Mouse (Mus musculus): ENCODE measurements around the gene Cryba4. TPM values are rescaled to one million over a fixed set of nuclear protein-coding genes. Genes with fewer than 3 reads are reported as not detected.
A peak's percentile ranks its signal among the peaks of the same experiment; 100 is the strongest.

The Cryba4 gene
- total RNA-seq, 2 experiments from 2014 or later = 0.78 to 1.0 TPM

DNA sequence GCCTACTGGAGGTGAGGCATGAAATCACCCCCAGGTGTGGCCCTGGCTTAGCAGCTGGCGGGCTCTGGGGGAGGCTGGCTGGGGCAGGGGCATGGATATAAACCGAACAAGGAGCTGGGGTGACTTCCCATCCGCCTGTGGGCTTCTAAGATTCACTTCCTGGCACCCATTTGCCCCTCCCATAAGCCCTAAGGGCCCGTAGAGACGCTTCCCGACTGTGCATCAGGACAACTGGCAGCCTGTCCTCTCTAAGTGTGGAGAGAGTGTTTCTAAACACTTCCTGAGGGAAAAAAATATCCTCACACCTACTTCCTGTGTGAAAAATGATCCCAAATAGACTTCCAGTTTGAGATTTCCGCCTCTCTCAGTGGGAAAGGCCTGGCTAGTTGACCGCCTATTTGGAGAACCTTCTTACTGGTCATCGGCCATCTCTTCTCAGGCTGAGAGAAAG lies 36.5 kb downstream of the Cryba4 start:
- intact Hi-C loops (cut with DNase I) = no loop called here
- DNase-seq (ENCODE audit: low spot score in 2 of 2) = peak; percentile 54 to 75

DNA sequence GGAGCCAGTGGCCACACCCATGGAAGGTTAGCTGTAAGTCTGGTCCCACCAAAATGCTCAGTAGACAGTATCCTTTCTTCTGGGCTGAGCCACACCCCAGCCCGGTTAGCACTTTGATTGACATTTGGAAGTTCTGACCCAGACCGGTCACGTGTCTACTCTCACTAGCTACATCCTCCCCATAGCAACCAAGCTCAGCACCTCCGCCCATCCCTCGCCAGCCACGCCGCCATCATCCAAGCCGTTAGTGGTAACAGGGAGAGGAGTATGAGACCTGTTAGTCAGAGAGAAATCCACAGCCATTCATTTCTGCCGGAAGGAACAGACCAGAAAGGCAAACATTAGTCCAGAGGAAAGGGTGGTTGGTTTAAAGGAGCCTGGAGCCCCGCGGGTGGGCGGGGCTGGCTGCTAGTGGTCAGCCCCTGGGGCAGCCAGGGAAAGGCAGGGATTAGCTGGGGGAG lies 37.0 kb downstream of the Cryba4 start:
- intact Hi-C loops (cut with DNase I) = no loop called here
- peak; percentile 67 to 83 for DNase-seq (ENCODE audit: low spot score in 2 of 2)

- DNase-seq (ENCODE audit: low spot score in 2 of 2) = peak; percentile 76 to 84
- intact Hi-C loops (cut with DNase I) = no loop called here
These were observed 37.9 kb downstream of the Cryba4 start for GRCm38 (mm10) chr5:112214419-112214818.

GRCm38 (mm10) chr5:112213331-112214240 lies 38.7 kb downstream of the Cryba4 start:
- peak; percentile 38 to 66 for DNase-seq (ENCODE audit: low spot score in 2 of 2)
- intact Hi-C loops (cut with DNase I) = no loop called here

DNA sequence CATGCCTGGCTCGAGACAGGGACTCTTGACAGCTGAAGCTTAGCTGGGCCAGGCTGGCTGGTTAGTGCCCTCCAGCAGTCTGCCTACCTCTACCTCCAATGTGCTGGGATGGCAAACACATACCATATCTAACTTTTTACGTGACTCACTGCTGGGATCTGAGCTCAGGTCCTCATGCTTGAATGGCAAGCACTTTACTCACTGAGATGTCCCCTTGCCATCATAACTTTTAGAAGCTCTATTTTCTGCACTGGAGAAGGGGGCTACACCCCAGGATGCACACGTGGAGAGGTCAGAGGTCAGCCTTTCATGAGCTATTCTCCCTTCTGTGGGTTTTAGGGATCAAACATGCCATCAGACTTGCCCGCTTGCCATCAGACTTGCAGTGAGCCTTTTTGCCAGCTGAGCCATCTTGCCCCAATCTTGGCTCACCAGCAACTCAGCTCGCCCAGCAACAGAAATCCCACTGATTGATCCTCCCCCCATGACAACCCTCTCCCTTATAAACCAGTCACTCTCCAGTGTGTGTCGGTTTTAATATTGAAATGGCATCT lies 39.5 kb downstream of the Cryba4 start:
- intact Hi-C loops (cut with DNase I) = no loop called here
- no peak for DNase-seq (ENCODE audit: low spot score in 2 of 2)

DNA sequence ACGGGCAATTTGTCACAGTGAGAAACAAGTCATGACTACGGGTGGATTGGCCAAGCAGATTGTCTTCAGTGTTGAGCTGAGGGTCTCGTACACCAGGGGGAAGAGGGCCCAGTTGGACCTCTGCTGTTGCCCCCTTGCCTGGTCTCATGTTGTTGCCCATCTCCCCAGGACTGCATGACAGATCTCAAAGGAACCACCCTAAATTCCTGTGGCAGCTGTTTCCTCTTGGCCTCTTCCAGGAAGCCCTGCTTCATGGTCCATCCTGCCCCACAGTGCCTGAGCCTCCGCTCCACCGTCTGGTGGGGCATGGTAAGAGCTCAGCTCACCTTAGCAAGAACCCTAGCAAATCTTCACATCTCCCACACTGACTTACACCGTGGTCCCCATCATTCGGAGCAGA lies 40.4 kb downstream of the Cryba4 start:
- DNase-seq (ENCODE audit: low spot score in 2 of 2) = no peak
- intact Hi-C loops (cut with DNase I) = loop anchor here (2.0 kb wide), 1 partner anchor 801 kb away; no protein-coding TSS in a partner anchor

DNA sequence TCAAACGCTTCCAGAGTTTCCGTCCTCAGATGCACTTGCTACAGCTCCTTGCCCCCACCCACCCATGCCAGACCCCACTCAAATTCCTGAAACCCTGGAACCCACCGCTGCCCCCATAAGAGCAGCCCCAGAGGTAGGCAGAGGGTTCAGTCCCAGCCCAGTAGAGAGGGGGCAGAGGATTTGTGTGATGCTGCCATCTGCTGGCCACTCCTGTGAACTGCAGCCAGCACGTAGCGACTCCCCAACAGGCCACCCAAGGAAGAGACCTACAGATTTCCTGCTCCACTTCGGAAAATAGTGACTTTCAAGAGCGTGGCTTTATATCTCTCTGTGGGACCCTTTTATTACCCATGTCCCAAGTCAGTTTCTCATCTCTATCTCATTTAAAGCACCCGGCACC lies 42.2 kb downstream of the Cryba4 start:
- DNase-seq (ENCODE audit: low spot score in 2 of 2) = peak; percentile 57 to 72
- intact Hi-C loops (cut with DNase I) = loop anchor here (2.0 kb wide), 1 partner anchor 799 kb away; no protein-coding TSS in a partner anchor

- DNase-seq (ENCODE audit: low spot score in 2 of 2) = no peak
- intact Hi-C loops (cut with DNase I) = no loop called here
These were observed 44.0 kb downstream of the Cryba4 start for GRCm38 (mm10) chr5:112208321-112208720.

DNA sequence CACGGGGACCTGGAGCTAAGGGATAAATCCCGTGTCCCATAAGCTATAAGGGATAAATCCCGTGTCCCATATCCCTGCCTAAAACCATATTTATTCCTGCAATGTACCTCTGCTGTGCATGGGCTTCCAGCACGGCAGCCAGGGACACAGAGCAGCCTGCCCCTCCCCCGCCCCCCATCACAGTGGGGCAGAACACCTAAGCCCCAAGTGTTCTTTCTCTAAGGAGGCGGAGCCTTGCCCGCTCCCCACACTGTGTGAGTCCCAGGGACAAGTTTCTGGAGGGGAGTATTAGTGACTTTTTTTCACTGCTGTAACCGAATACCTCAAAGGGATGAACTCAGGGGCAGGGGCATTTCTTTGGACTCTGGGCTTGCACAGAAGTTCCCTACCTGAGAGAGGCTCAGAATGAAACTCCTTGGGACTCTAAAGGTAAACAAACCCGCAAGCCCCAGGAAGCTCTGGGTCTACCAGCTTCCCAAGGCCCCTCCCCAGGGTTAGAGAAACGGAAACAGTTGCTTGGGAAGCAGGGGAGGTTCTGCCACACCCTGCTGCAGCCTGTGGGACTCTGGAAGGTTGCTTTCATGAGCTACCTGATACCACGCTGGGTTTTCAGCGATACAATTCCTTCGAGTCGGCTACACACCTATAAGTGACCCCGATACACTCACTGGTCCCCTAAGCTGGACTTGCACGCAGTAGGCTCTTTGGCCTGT lies 45.6 kb downstream of the Cryba4 start:
- DNase-seq (ENCODE audit: low spot score in 2 of 2) = no peak
- intact Hi-C loops (cut with DNase I) = no loop called here

DNA sequence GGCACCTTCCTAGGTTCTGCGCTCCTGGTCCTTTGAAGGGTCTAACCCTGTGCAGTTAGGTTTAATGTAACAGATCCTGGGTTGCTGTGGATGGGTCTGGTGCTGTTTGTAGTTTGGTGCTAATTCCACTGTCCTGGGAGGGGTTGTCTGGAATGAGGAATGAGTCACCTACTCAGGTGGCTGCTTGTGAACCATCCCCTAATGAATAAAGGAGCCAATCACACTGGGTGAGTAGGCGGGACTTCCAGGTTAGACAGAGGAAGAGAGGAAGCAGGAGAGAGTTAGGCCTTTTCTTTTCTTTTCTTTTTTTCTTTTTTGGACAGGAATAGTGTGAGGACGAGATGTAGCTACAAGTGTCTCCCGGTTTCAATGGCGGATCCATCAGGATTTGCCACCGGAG lies 52.7 kb downstream of the Cryba4 start:
- intact Hi-C loops (cut with DNase I) = no loop called here
- no peak for DNase-seq (ENCODE audit: low spot score in 2 of 2)

Other genes starting within 250 kb of the Cryba4 start
- 1 to 10 TPM; 7.7 to 9.9 TPM for gene Crybb1, start 3.3 kb upstream of the Cryba4 start, total RNA-seq (2021)
- gene Tpst2, start 24.2 kb upstream of the Cryba4 start, total RNA-seq (2021) = 10 to 100 TPM; 39.0 to 43.9 TPM
- gene Tfip11, start 73.8 kb upstream of the Cryba4 start, total RNA-seq (2021) = 10 to 100 TPM; 39.9 to 40.0 TPM
- 10 to 100 TPM; 22.6 to 24.8 TPM for gene Srrd, start 90.5 kb upstream of the Cryba4 start, total RNA-seq (2021)
- gene Hps4, start 90.6 kb upstream of the Cryba4 start, total RNA-seq (2021) = 10 to 100 TPM; 24.3 to 29.3 TPM
- gene Gm6583, start 103.5 kb upstream of the Cryba4 start, total RNA-seq (2021) = not detected
- gene Asphd2, start 142.3 kb upstream of the Cryba4 start, total RNA-seq (2021) = 100 to 1,000 TPM; 176 TPM
- not detected for gene Gm6588, start 196.9 kb upstream of the Cryba4 start, total RNA-seq (2021)

Data from left cerebral cortex, postnatal 25 days (tissue).